Mouse (Mus musculus): ENCODE results near the gene Atmin.

DNA sequence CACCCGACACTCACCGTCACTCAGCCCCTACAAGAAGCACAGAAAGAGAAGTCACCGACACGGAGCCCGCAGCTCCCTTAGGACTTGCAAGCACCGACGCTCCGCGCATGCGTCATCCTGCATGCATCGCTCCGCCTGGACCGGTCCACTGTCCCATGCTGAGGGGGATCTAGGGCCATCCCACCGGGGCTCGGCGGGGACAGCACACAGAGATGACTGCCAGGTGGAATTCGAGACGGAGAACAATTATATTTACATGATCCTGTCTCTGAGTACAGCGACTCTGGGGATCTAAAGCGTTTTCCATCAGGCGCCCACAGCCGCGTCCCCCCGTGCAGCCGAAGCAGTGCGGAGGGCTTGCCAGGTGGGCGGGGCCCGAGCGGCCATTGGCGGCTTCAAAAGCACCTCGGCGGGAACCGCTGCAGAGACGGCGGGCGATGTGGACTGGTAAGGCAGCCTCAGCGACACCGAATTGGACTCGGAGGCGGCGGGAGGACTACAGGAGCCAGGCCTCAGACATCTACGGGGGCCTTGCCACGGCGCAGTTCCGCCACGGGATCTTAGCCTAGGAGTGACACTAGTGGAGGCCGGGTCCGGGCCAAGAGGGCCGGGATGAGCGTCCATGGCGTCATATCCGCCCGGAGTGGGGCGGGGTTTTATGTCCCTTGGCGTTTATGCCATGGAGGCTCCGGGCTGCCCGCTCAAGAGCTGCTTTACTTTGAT is 21.7 kb upstream of the Atmin start, which contains the start of the genes Cmc2 and Cenpn:
- TF ChIP-seq CTCF (IDR thresholded peaks at IDR 0.05; ENCODE audit: low read depth) (no peak), EP300 (optimal IDR thresholded peaks at IDR 0.05) (no peak)

Data from stomach, postnatal 0 days (tissue).